Mouse (Mus musculus) kidney, postnatal 25 days (tissue): ENCODE results near the gene 2810004N23Rik.

Source experiments
- DNase-seq, 2 experiments: peaks; one replicate each; pipeline ENCODE4 v3.0.0; 2021; ENCODE audit warnings: mixed read lengths in 2 of 2

2810004N23Rik gene

GRCm38 (mm10) chr8:124862321-124863162 lies at the start of gene 2810004N23Rik, which contains the start of gene Gnpat:
TSS of gene 2810004N23Rik (minus strand) at chr8:124863120.
TSS of gene Gnpat (plus strand) at chr8:124863033.
- peak; percentile 93 to 96 for DNase-seq

- peak; percentile 44 to 75 for DNase-seq
Observed at GRCm38 (mm10) chr8:124911938-124912872, 49.3 kb upstream of the 2810004N23Rik start.

GRCm38 (mm10) chr8:124910349-124910748 lies 47.4 kb upstream of the 2810004N23Rik start:
- no peak for DNase-seq

DNA sequence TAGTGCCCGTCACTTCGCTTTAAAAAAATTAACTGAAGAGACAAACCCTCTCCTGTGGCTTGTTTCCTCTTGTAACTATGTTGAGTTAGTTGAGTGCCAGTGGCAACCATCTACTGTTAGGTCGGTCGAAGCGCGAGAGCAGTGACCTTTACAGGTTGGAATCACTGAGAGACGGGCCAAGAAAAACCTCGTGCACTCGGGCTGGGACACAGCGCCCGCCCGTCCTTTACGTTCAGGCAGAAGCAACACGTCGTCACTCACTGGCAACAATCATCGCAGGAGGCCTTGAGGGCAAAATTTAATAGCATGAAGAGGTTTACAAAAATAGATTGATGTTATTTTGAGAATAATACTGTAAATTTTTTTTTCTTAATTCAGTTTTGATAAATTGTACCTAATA lies 47.0 kb upstream of the 2810004N23Rik start:
- no peak for DNase-seq

DNA sequence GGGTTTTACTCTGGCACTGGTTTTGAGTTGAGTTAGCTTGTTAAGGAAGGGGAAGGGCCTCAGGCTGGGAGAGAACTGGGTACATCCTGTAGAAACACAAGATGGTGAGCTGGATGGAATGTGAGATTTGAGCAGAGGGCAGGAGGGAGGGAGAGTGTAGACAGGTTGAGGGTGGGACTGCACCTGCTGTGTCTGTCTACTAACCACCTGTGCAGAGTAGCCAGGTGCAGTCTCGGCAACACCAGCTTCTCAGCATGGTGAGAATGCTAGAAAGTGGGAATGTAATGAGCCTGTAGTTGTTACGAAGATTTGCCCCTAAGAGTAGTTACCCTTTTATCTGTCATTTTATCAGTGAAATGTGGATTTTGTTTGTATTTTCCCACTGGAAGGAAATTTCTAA lies 42.6 kb upstream of the 2810004N23Rik start:
- no peak for DNase-seq

DNA sequence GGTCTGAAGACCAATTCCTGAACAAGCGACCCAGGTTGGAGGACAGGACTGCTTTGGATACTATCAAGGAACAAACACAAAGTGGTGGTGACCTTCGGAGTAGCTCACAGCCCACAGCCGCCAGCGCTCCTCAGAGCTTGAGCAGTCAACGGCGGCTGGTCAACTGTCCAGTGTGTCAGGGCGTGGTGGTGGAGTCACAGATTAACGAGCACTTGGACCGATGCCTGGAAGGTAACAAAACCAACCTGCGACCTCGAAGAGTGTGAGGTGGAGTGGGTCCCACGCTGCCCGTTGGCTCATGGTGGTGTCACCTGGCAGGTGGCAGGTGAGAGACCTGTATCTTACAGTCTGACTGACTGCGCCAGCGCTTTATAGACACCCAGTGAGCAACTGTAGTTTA lies 40.3 kb upstream of the 2810004N23Rik start:
- peak; percentile 83 to 88 for DNase-seq

DNA sequence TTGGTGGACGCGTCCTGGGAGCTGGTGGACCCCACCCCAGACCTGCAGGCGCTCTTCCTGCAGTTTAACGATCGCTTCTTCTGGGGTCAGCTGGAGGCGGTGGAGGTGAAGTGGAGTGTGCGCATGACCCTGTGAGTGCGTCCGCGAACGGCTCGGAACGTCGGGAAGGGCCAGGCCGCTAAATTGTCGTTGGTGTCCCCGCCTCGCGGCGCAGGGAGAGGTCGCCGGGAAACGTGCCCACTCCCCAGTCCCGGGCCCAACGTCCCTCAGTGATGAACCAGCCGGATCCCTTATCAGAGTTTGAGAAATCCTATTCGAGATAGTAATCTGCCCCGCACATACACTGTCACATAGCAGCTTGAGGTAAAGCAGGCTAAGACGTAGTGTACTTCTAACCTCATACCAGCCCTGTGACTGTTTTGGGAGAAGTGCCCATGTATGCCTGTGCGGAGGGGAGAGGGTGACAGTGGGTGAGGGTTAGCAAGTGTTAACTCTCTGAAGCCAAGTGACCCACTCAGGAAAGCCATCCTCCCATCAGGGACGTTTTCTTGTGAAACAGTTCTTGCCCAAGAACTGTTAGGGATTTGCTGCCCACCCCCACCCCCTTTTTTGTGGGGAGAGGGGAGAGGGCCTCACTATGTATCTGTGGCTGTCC lies 35.5 kb upstream of the 2810004N23Rik start:
- DNase-seq, result no peak

DNA sequence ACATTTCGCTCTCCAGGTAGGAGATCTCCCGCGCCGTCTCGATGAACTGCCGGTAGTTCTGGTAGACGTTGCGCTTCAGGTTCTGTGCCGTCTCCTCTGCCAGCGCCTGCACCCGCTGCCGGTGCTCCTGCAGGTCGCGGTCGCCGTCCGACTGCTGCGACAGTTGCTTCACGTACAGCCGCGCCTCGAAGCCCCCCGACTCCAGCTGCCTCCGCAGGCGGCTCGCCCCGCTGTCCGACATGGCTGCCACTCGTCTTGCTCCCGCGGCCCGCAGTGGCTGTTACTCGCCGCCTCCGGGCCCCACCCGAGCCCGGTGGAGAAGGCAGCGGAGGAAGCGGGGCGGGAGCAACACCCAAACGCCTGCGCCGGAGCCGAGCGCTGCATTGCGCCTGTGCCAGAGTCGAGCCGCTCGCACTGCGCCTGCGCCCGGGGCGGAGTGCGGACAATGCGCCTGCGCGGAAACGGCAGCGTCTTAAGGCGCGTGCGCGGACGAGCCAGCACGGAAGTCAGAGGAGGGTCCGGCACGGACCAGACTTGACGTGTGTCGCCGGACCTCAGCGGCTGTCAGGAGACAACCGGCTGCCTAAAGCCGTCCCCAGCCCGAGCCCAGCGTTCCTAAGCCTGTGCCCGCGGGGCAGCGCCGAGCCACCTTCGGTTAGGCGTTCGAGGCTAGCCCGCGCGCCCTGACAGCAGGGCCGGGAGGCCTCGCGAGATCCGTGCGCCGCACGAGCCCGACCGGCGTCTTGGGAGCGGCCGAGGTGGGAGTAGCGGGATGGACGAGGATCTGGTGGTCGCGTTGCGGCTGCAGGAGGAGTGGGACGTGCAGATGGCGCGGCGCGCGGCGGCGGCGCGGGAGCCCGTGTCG lies 34.7 kb upstream of the 2810004N23Rik start, which contains the start of the genes Exoc8 and Sprtn:
Exoc8 (minus strand) TSS at position 320 of the 865 bp plus-strand sequence.
Sprtn (plus strand) TSS at position 501 of the 865 bp plus-strand sequence.
- DNase-seq, result peak; percentile 95 to 98

DNA sequence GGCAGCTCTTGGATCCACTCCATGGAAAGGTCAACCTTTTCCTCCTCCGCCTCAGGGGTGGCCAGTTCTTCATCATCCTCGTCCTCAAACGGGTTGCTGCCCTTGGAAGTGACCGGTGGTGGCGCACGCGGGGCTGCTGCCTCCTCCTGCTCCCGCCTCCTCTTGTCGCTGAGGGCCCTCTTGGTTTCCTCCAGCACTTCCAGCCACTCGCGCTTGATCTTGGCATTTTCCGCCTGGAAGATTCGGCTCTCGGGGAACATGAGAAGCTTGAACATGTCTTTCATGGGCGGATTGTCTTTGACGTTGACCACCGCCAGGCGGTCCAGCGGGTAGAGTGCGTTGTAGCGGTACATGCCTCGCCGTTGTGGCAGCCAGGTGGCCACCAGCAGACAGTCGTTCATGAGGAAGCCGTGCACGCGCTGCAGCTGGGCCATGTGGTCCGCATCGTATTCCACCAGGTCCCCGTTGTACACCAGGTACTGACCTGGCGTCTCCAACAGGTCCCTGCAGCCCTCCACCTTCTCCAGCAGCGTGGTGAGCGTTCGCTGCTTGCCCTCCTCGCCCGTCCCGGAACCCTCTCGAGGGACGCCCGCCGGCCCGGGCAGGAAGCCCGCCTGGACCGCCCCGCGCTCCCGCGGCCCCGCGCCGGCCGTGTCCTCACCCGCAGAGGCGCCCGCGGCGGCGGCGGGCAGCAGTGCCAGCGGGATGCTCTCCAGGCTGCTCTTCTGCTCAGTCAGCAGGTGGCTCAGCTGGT lies 33.9 kb upstream of the 2810004N23Rik start:
- peak; percentile 85 to 92 for DNase-seq

GRCm38 (mm10) chr8:124896010-124896631 lies 33.2 kb upstream of the 2810004N23Rik start:
- DNase-seq, result peak in 1 of 2 experiments; percentile 52

DNA sequence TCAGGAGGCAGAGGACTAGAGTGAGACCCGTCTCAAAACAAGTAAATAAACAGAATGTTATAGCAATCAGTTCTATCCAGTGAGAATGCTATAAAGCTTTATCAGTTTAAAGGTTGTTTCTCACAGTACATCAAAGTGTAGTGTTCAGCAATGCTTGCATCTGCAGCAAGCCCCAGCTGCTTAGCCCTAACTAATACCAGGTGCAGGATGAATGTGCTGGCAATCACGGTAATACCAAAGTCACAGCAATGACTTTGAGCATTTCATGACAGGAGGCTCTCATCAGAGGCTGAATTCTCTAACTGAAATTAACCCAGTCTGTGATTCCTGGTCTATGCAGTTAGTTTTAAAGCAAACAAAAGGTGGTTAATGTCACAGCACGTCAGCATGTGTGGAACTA lies 29.7 kb upstream of the 2810004N23Rik start:
- no peak for DNase-seq

- DNase-seq, result no peak
Observed at GRCm38 (mm10) chr8:124888385-124888784, 25.5 kb upstream of the 2810004N23Rik start.

DNA sequence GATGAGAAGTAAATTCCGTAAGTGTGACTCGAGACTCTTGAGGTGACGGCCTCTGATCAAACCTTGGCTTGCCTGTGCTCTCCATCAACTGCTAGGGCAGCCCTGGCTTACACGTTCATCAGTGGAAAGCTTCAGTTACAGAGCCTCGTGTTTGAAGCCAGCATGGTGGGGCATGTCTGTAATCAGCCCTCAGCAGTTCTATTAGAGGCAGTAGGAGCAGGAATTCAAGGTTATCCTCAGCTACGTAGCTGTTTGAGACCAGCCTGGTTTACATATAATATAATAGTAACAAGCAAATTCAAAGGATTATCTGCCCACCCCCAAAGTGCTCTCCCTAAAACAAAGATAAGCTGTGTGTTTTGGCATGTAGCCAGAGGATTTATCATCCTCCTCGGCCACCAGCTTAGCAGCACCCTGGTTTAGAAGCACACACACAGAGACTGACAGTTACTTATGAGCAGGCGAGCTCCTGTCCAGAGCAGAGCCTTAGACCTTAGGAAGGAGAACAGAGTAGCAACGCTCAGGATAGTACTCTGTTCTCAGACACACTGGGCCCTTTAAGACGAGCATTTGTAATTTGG lies 16.1 kb upstream of the 2810004N23Rik start:
- no peak for DNase-seq

DNA sequence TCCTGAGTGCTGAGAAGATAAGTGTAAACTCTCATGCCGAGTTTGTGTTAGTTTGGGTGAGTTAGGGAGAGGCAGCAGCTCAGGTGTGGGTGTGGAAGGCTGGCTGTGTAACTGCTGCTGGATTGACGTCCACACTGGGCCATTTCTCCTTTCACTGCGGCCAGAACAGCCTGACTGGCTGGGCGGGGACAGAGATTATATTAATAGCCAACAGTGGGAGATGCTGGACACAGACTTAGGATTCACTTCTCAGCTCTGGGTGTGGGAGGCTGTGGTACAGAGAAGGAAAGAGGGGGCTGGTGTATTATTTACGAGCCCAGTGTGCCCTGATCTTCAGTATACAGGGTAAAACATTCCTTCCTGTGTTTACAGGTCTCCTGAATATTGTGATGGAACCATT lies 15.2 kb upstream of the 2810004N23Rik start:
- DNase-seq, result no peak

- DNase-seq, result no peak
Observed at GRCm38 (mm10) chr8:124872690-124873089, 9.8 kb upstream of the 2810004N23Rik start.

- DNase-seq, result no peak
Observed at GRCm38 (mm10) chr8:124872081-124872480, 9.2 kb upstream of the 2810004N23Rik start.

GRCm38 (mm10) chr8:124871474-124871873 lies 8.6 kb upstream of the 2810004N23Rik start:
- DNase-seq, result no peak

GRCm38 (mm10) chr8:124869708-124870107 lies 6.8 kb upstream of the 2810004N23Rik start:
- no peak for DNase-seq

DNA sequence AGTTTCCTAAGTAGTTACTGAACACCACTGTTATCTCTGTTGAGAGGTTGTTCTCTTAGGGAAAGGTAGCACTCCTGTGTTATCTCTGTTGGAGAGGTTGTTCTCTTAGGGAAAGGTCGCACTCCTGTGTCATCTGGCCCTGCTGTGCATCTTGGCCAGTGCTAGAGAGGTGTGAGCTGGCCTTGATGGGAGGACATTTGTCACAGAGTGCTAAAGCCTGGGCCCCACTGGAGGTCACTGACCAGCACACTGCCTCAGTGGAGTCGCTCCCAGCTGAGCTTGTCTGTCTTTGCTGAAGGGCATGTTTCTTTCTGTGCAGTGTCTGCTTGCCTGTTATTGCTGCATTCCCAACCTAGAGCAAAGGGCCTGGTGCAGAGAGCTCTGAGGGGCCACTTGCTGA lies 4.2 kb upstream of the 2810004N23Rik start:
- DNase-seq, result no peak

DNA sequence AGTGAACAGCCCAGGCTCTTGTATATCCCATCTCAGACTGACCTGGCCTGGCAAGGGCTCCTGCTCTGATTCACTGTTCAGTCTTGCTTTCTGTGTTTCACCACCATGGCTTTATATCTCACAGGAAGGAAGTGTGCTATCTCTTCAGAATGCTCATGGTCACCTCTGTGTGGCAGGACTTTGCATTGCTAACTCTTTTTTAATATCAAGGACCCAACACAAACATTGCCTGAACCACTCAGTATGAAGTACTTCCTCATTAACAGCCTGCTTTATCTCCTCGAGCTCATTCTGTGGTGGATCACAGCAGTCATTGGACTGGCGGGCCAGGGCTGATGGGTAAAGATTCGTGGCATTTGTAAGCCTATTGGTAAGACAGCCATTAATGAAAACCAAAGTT lies 3.7 kb upstream of the 2810004N23Rik start:
- DNase-seq, result no peak
